Mouse (Mus musculus) effector memory CD4-positive, alpha-beta T cell, adult 7 months (primary cell): ENCODE data around the gene Slc1a5. TPM values are rescaled to one million over a fixed set of nuclear protein-coding genes. Genes with fewer than 3 reads are reported as not detected.

Experiments used
- polyA plus RNA-seq: library from polyadenylated mRNA; unstranded; fragments of 100-300 nt; shearing (Covaris generic); gene quantifications from one replicate; pipeline ENCODE4 v1.2.1, GENCODE M21; 2017

Gene Slc1a5
- polyA plus RNA-seq, result 321 TPM

DNA sequence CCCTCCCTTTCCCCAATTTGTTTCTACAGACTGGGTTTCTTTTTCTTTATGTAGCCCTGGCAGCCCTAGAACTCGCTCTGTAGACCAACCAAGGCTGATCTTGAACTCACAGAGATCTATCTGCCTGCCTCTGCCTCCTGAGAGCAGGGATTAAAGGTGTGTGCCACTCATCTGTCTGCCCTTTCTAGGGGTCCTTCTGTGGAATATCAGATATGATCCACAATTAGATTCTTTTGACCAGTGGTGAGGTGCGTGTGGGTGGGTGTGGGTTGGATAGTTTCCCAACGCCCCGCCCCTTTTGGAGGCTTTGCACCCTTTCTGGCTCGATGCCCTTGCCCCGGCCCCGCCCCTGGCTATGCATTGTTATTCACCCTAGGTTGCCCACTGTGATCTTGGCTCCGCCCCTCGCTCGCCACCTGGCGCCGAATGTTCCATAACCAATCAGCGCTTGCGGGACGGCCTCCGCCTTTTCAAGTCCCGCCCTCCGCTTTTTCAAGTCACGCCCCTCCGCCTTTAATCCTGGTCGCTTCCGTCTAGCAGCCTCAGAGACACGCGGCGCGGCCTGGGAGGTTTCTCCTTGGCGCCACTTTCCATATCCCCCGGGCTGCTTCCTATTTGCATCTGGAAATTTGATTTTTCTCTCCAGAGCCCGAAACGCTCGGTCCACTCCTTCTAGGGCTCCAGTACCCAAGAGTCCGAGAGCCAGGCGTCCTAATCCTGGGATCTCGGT is at the start of gene Slc1a5:
TSS of gene Slc1a5 (plus strand) at position 516 of the 730 bp plus-strand sequence.

DNA sequence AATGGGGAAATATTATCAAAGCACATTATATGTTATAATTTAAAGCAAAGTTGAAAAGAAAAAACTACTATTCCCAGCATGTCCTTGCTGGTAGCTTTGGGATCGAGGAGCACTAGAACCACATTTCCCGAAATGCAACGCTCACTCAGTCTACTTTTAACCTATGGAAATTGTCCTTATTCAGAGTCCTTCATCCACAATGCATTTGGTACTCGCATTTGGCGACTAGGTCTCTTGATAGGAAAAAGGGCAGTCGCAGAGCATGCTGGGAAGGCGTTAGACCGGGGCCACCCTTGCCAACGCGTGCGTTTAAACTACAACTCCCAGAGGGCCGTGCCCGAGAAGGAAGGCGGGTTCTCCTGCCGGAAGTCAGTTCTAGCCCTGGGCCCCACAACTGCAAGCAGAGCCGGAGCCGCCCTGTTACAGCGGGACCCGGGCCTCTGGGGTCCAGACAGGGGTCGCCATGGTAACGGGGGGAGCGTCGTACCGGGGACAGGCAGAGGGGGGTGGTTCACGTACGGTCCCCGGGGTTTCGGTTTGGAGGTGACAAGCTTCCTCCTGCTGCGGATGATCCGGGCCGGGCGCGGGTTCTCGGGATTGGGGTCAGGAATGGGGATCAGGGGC is 43.0 kb upstream of the Slc1a5 start, which contains the start of gene Ap2s1:
TSS of gene Ap2s1 (plus strand) at position 338 of the 624 bp plus-strand sequence.

DNA sequence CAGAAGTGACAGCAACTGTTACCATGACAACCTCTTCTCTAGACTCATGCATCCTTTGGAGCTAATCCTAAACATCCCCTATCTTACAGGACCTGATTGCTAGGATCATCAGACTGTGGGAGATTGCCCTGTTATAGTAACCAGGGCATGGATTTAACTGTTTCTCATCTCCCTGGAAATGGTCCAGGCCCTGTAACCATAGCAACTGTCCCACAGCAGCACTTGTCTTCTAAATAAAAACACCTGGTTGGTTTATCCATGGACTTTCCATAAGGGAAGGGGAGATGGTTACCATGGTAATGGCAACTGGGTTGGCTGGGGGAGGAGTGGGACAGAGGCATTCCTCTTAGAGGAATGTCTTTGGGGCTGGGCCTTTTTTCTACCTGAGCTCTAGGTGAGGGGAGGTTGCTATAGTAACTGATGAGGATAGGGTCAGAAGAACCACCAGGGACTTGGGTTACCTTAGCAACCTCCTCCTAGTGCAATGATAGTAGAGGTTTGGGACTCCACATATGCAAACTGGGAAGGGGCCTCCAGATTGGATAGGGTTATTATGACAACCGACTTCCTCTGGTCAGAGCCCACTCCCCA is 34.3 kb downstream of the Slc1a5 start, which contains the start of gene Strn4:
TSS of gene Strn4 (plus strand) at position 539 of the 591 bp plus-strand sequence.

DNA sequence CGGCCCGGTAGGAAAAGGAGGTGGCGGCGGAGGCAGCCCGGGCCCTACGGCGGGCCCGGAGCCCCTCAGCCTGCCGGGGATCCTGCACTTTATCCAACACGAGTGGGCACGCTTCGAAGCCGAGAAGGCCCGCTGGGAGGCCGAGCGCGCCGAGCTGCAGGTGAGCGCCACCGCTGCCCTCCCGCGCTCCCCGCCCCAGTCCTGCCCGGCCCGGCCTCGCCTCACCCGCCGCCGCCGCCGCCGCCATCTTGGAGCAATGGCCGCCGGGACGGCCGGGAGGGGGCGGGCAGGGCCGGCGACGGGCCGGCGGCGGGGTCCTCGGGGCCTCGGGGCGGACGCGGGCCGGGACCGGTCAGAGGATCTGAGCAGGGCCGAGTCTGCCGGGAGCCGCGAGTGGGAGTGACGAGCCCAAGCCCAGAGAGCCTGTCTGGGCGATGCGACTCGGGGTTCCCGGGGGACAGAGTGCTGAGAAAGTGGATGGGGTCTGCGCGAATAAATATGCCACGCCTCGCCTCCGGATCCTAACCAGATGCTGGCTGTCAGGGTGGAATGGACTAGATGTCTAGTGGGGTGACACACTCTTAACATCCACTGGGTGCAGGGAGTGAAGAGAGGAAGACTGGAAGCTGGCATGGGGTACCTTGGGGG is 35.5 kb downstream of the Slc1a5 start, which contains the start of gene Fkrp:
TSS of gene Fkrp (minus strand) at position 258 of the 648 bp plus-strand sequence.

DNA sequence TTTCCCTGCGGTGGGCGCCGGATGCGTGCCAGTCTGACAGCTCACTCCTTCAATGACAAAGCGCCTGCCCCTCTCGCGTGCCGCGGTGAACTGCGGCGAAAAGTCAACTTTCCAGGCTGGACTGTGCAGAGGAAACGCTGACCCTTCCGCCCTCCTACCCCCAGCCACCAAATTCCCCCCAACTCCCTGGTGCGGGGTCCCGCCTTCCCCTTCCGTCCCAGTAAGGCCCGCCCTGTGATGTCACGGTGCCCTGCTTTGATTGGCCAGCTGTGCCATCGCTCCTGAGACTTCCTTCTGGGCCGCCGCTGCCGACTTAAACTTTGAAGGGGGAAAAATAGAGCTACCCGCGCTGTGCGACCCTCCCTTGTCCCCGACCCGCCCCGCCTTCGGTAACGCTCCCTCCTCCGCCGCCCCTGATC is 61.5 kb downstream of the Slc1a5 start, which contains the start of gene Prkd2:
TSS of gene Prkd2 (plus strand) at position 258 of the 419 bp plus-strand sequence.

Other genes with a start within 250 kb of the Slc1a5 start
- gene Arhgap35, start 166.3 kb upstream of the Slc1a5 start, polyA plus RNA-seq, result 4.8 TPM
- not detected for gene Ceacam15, start 105.6 kb upstream of the Slc1a5 start, polyA plus RNA-seq
- gene Ceacam9, start 59.4 kb upstream of the Slc1a5 start, polyA plus RNA-seq, result not detected
- gene Ap2s1, start 42.9 kb upstream of the Slc1a5 start, polyA plus RNA-seq, result 90.3 TPM
- 64.8 TPM for gene Strn4, start 34.5 kb downstream of the Slc1a5 start, polyA plus RNA-seq
- gene Fkrp, start 35.4 kb downstream of the Slc1a5 start, polyA plus RNA-seq, result 26.4 TPM
- 121 TPM for gene Prkd2, start 61.6 kb downstream of the Slc1a5 start, polyA plus RNA-seq
- gene Dact3, start 94.0 kb downstream of the Slc1a5 start, polyA plus RNA-seq, result 0.41 TPM
- gene Gng8, start 110.4 kb downstream of the Slc1a5 start, polyA plus RNA-seq, result not detected
- gene Ptgir, start 125.2 kb downstream of the Slc1a5 start, polyA plus RNA-seq, result not detected
- 77.0 TPM for gene Calm3, start 142.8 kb downstream of the Slc1a5 start, polyA plus RNA-seq
- 0.27 TPM for gene Pnmal2, start 163.3 kb downstream of the Slc1a5 start, polyA plus RNA-seq
- gene Pnmal1, start 178.3 kb downstream of the Slc1a5 start, polyA plus RNA-seq, result 0.24 TPM
- 1.4 TPM for gene Gm42372, start 201.7 kb downstream of the Slc1a5 start, polyA plus RNA-seq
- 0.11 TPM for gene Ccdc8, start 211.4 kb downstream of the Slc1a5 start, polyA plus RNA-seq
- gene Ppp5c, start 246.6 kb downstream of the Slc1a5 start, polyA plus RNA-seq, result 69.3 TPM